Mouse (Mus musculus): ENCODE measurements around the gene Ggct. TPM values are rescaled to one million over a fixed set of nuclear protein-coding genes. Genes with fewer than 3 reads are reported as not detected.

The Ggct gene
- polyA plus RNA-seq, 1 experiment from 2014 or later = 10.6 TPM

GRCm38 (mm10) chr6:54943292-54943691, 49.5 kb downstream of the Ggct start:
- Histone ChIP-seq H3K36me3 (ENCODE audit: poor library complexity, severe bottlenecking) (no peaks in the 10 kb centered on the region), H3K27ac (no peak overlapping the region), H3K4me3 (no peak overlapping the region), H3K4me2 (no peak overlapping the region), H3K27me3 (peaks cover 23% of the 10 kb centered on the region), H3K9me3 (replicated peaks) (no peaks in the 10 kb centered on the region), H3K4me1 (peaks cover 6% of the 10 kb centered on the region; the same call in 1 of the 2 replicates), H3K9ac (no peak overlapping the region)
- 65% methylated on average over 16 of the region's 16 CpGs for WGBS
- ATAC-seq = no peak

- no peak for ATAC-seq
- 93% methylated on average over 6 of the region's 6 CpGs for WGBS
- H3K27me3 ChIP-seq = peaks cover 23% of the 10 kb centered on the region
Measured at GRCm38 (mm10) chr6:54941149-54941548, 51.6 kb downstream of the Ggct start.

GRCm38 (mm10) chr6:54940126-54940525, 52.6 kb downstream of the Ggct start:
- WGBS = 67% methylated on average over 7 of the region's 7 CpGs
- Histone ChIP-seq H3K9me3 (replicated peaks) (no peaks in the 10 kb centered on the region), H3K4me3 (no peak overlapping the region), H3K27ac (no peak overlapping the region), H3K9ac (no peak overlapping the region), H3K36me3 (ENCODE audit: poor library complexity, severe bottlenecking) (no peaks in the 10 kb centered on the region), H3K4me1 (peaks cover 6% of the 10 kb centered on the region; the same call in 1 of the 2 replicates), H3K4me2 (no peak overlapping the region), H3K27me3 (peaks cover 23% of the 10 kb centered on the region)
- ATAC-seq = no peak

More at GRCm38 (mm10) chr6:54941149-54941548, 51.6 kb downstream of the Ggct start:
- Histone ChIP-seq H3K9me3 (replicated peaks) (no peaks in the 10 kb centered on the region), H3K4me2 (no peak overlapping the region), H3K4me1 (peaks cover 6% of the 10 kb centered on the region; the same call in 1 of the 2 replicates), H3K36me3 (ENCODE audit: poor library complexity, severe bottlenecking) (no peaks in the 10 kb centered on the region), H3K27ac (no peak overlapping the region), H3K9ac (no peak overlapping the region), H3K4me3 (no peak overlapping the region)

- peaks cover 20% of the 10 kb centered on the region for H3K27me3 ChIP-seq
- H3K4me1 ChIP-seq = peaks cover 6% of the 10 kb centered on the region; the same call in 1 of the 2 replicates
- no peak overlapping the region for H3K4me3 ChIP-seq
- H3K9me3 ChIP-seq (replicated peaks) = no peaks in the 10 kb centered on the region
- H3K36me3 ChIP-seq (ENCODE audit: poor library complexity, severe bottlenecking) = no peaks in the 10 kb centered on the region
- no peak overlapping the region for H3K4me2 ChIP-seq
- no peak for ATAC-seq
- 67% methylated on average over 4 of the region's 4 CpGs for WGBS
- no peak overlapping the region for H3K27ac ChIP-seq
- H3K9ac ChIP-seq = no peak overlapping the region
Measured at GRCm38 (mm10) chr6:54939631-54940030, 53.1 kb downstream of the Ggct start.

- Histone ChIP-seq H3K36me3 (ENCODE audit: poor library complexity, severe bottlenecking) (no peaks in the 10 kb centered on the region), H3K4me3 (no peak overlapping the region), H3K27ac (no peak overlapping the region), H3K9me3 (replicated peaks) (no peaks in the 10 kb centered on the region), H3K4me1 (peaks cover 6% of the 10 kb centered on the region; the same call in 1 of the 2 replicates), H3K27me3 (no peaks in the 10 kb centered on the region), H3K4me2 (no peak overlapping the region), H3K9ac (no peak overlapping the region)
- ATAC-seq = no peak
- WGBS = 87% methylated on average over 2 of the region's 2 CpGs
Measured at GRCm38 (mm10) chr6:54936496-54936895, 56.3 kb downstream of the Ggct start.

- H3K27me3 ChIP-seq = no peaks in the 10 kb centered on the region
- H3K27ac ChIP-seq = no peak overlapping the region
- H3K4me2 ChIP-seq = no peak overlapping the region
- H3K9me3 ChIP-seq (replicated peaks) = no peaks in the 10 kb centered on the region
- H3K9ac ChIP-seq = no peak overlapping the region
- WGBS = 83% methylated on average over 5 of the region's 5 CpGs
- ATAC-seq = no peak
- no peak overlapping the region for H3K4me3 ChIP-seq
- H3K36me3 ChIP-seq (ENCODE audit: poor library complexity, severe bottlenecking) = no peaks in the 10 kb centered on the region
- peaks cover 3% of the 10 kb centered on the region; the same call in 1 of the 2 replicates for H3K4me1 ChIP-seq
Measured at GRCm38 (mm10) chr6:54934930-54935329, 57.8 kb downstream of the Ggct start.

GRCm38 (mm10) chr6:54934313-54934712, 58.4 kb downstream of the Ggct start:
- H3K27me3 ChIP-seq = no peaks in the 10 kb centered on the region
- H3K4me3 ChIP-seq = no peak overlapping the region
- WGBS = 90% methylated on average over 8 of the region's 8 CpGs
- no peaks in the 10 kb centered on the region for H3K4me1 ChIP-seq
- no peak overlapping the region for H3K4me2 ChIP-seq
- H3K9me3 ChIP-seq (replicated peaks) = no peaks in the 10 kb centered on the region
- H3K27ac ChIP-seq = no peak overlapping the region
- ATAC-seq = no peak
- no peaks in the 10 kb centered on the region for H3K36me3 ChIP-seq (ENCODE audit: poor library complexity, severe bottlenecking)
- no peak overlapping the region for H3K9ac ChIP-seq

GRCm38 (mm10) chr6:54933866-54934265, 58.9 kb downstream of the Ggct start:
- no peaks in the 10 kb centered on the region for H3K4me1 ChIP-seq
- WGBS = 92% methylated on average over 3 of the region's 3 CpGs
- no peaks in the 10 kb centered on the region for H3K9me3 ChIP-seq (replicated peaks)
- no peaks in the 10 kb centered on the region for H3K27me3 ChIP-seq
- no peak for ATAC-seq
- H3K4me2 ChIP-seq = no peak overlapping the region
- H3K4me3 ChIP-seq = no peak overlapping the region
- no peak overlapping the region for H3K9ac ChIP-seq
- H3K27ac ChIP-seq = no peak overlapping the region
- no peaks in the 10 kb centered on the region for H3K36me3 ChIP-seq (ENCODE audit: poor library complexity, severe bottlenecking)

GRCm38 (mm10) chr6:54933216-54933615, 59.5 kb downstream of the Ggct start:
- Histone ChIP-seq H3K4me2 (no peak overlapping the region), H3K36me3 (ENCODE audit: poor library complexity, severe bottlenecking) (no peaks in the 10 kb centered on the region), H3K4me1 (no peaks in the 10 kb centered on the region), H3K9ac (no peak overlapping the region), H3K9me3 (replicated peaks) (no peaks in the 10 kb centered on the region), H3K27ac (no peak overlapping the region), H3K27me3 (no peaks in the 10 kb centered on the region), H3K4me3 (no peak overlapping the region)
- 83% methylated on average over 5 of the region's 5 CpGs for WGBS
- ATAC-seq = no peak

Other genes with a start within 250 kb of the Ggct start
- gene Znrf2, start 176.0 kb downstream of the Ggct start, polyA plus RNA-seq (2015; fragmentation: Nextera tagmentation; extraction: Ambion mirVana) = 9.9 and 11.3 TPM in 2 replicates
- gene Nod1, start 20.3 kb downstream of the Ggct start, polyA plus RNA-seq (2015; fragmentation: Nextera tagmentation; extraction: Ambion mirVana) = 1.3 and 1.6 TPM in 2 replicates
- 190 and 212 TPM in 2 replicates for gene Gars, start 45.1 kb upstream of the Ggct start, polyA plus RNA-seq (2015; fragmentation: Nextera tagmentation; extraction: Ambion mirVana)
- gene Crhr2, start 140.1 kb upstream of the Ggct start, polyA plus RNA-seq (2015; fragmentation: Nextera tagmentation; extraction: Ambion mirVana) = 0.28 and 0.30 TPM in 2 replicates
- not detected in 2 replicates for gene Inmt, start 182.1 kb upstream of the Ggct start, polyA plus RNA-seq (2015; fragmentation: Nextera tagmentation; extraction: Ambion mirVana)
- gene Mindy4, start 210.4 kb upstream of the Ggct start, polyA plus RNA-seq (2015; fragmentation: Nextera tagmentation; extraction: Ambion mirVana) = 15.0 and 15.6 TPM in 2 replicates

Measured in forebrain, embryonic 13.5 days (tissue).